Mouse (Mus musculus) brown adipose tissue, adult 24 weeks (tissue): ENCODE results near the gene Bcl2l1. TPM values are rescaled to one million over a fixed set of nuclear protein-coding genes. Genes with fewer than 3 reads are reported as not detected.

Experiments used
- H3K27ac ChIP-seq: fragments of 200-500 bp; replicated peaks from 2 replicates; pipeline ENCODE4 v1.5.1; 2012; ENCODE audit warnings: low read depth, mild to moderate bottlenecking, low read length
- H3K4me1 ChIP-seq: fragments of 200-500 bp; 2 replicates; pipeline ENCODE4 v1.6.1; 2012; ENCODE audit warnings: low read length, mixed read lengths; ENCODE audit not compliant: control insufficient read depth, insufficient read depth, insufficient read length
- H3K4me3 ChIP-seq: fragments of 200-500 bp; 2 replicates; pipeline ENCODE4 v1.5.1; 2012; ENCODE audit warnings: low read depth, mild to moderate bottlenecking, low read length, moderate library complexity; ENCODE audit not compliant: insufficient read depth
- polyA plus RNA-seq: library from polyadenylated mRNA; stranded (reverse); fragments of >200 nt; gene quantifications from 2 replicates; pipeline ENCODE4 v1.2.4, GENCODE M21; 2012; ENCODE audit not compliant: missing spikeins, insufficient read depth, insufficient read length

Bcl2l1 gene
- polyA plus RNA-seq, 1 experiment: 23.5 TPM

DNA sequence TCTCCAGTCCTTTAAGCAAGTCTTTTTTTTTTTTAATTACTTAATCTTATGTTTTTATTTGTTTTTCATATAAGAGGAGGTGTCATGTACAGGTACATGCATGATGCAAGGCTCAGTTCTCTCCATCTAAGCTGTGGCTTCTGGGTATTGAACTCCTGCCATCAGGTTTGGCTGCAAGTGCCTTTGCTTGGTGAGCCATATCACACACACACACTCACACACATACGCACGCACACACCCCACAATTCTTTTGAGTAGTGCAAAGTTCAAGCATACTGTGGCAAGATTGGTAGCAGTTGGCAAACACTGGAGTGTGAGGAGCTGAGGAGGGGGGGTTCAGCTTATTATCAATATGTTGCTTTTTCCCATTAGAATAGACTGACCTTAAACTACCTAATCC, 98.3 kb downstream of the Bcl2l1 start:
- peaks cover 23% of the 10 kb centered on the region for H3K4me1 ChIP-seq
- H3K4me3 ChIP-seq: no peak overlapping the region
- H3K27ac ChIP-seq: no peak overlapping the region; the same call in 1 of the 2 replicates

Other genes with a start within 250 kb of the Bcl2l1 start
- not detected in 2 replicates for gene Defb45, start 232.3 kb downstream of the Bcl2l1 start, polyA plus RNA-seq
- gene Defb36, start 227.4 kb downstream of the Bcl2l1 start, polyA plus RNA-seq: not detected in 2 replicates
- gene Defb25, start 208.7 kb downstream of the Bcl2l1 start, polyA plus RNA-seq: not detected in 2 replicates
- 1.2 and 1.6 TPM in 2 replicates for gene Rem1, start 204.8 kb downstream of the Bcl2l1 start, polyA plus RNA-seq
- 54.9 and 59.2 TPM in 2 replicates for gene H13, start 162.3 kb downstream of the Bcl2l1 start, polyA plus RNA-seq
- 42.0 and 42.5 TPM in 2 replicates for gene Mcts2, start 144.7 kb downstream of the Bcl2l1 start, polyA plus RNA-seq
- gene Id1, start 95.5 kb downstream of the Bcl2l1 start, polyA plus RNA-seq: 48.0 and 59.8 TPM in 2 replicates
- 6.3 and 8.7 TPM in 2 replicates for gene Cox4i2, start 77.6 kb downstream of the Bcl2l1 start, polyA plus RNA-seq
- not detected in 2 replicates for gene Tpx2, start 16.2 kb upstream of the Bcl2l1 start, polyA plus RNA-seq
- 4.3 and 6.2 TPM in 2 replicates for gene Mylk2, start 79.6 kb upstream of the Bcl2l1 start, polyA plus RNA-seq
- 1.1 and 2.6 TPM in 2 replicates for gene Foxs1, start 101.5 kb upstream of the Bcl2l1 start, polyA plus RNA-seq
- gene Dusp15, start 120.0 kb upstream of the Bcl2l1 start, polyA plus RNA-seq: not detected in 2 replicates
- gene Ttll9, start 130.8 kb upstream of the Bcl2l1 start, polyA plus RNA-seq: not detected in 2 replicates
- 77.4 and 100 TPM in 2 replicates for gene Pdrg1, start 183.7 kb upstream of the Bcl2l1 start, polyA plus RNA-seq
- gene Xkr7, start 200.1 kb upstream of the Bcl2l1 start, polyA plus RNA-seq: not detected in 2 replicates
- gene Ccm2l, start 234.2 kb upstream of the Bcl2l1 start, polyA plus RNA-seq: 4.0 and 4.5 TPM in 2 replicates